Mouse (Mus musculus) forebrain, embryonic 10.5 days (tissue): ENCODE measurements around the gene Ankrd35. TPM values are rescaled to one million over a fixed set of nuclear protein-coding genes. Genes with fewer than 3 reads are reported as not detected.

ENCODE experiments used
- DNase-seq: peaks from one replicate; pipeline ENCODE4 v3.0.0-alpha.2; 2017; ENCODE audit warnings: low spot score; ENCODE audit errors: extremely low spot score
- H3K27ac ChIP-seq: fragments of 300-500 bp; sonication (generic); 2 replicates; pipeline ENCODE4 v1.5.1; 2016; ENCODE audit warnings: mild to moderate bottlenecking
- H3K27me3 ChIP-seq: fragments of 300-500 bp; sonication (generic); 2 replicates; pipeline ENCODE4 v1.6.1; 2016; ENCODE audit warnings: mild to moderate bottlenecking; ENCODE audit not compliant: poor library complexity, severe bottlenecking
- H3K36me3 ChIP-seq: fragments of 300-500 bp; sonication (generic); replicated peaks from 2 replicates; pipeline ENCODE4 v1.6.1; 2016; ENCODE audit warnings: mild to moderate bottlenecking, moderate library complexity
- H3K4me1 ChIP-seq: fragments of 300-500 bp; sonication (generic); 2 replicates; pipeline ENCODE4 v1.6.1; 2016
- H3K4me3 ChIP-seq: fragments of 300-500 bp; sonication (generic); 2 replicates; pipeline ENCODE4 v1.5.1; 2016; ENCODE audit warnings: mild to moderate bottlenecking, moderate library complexity
- H3K9me3 ChIP-seq: fragments of 300-500 bp; sonication (generic); 2 replicates; pipeline ENCODE4 v1.6.1; 2016; ENCODE audit warnings: mild to moderate bottlenecking, moderate library complexity
- WGBS: fragments of 180-500 bp; shearing (Covaris S2); methylation state at CpG from one replicate; pipeline ENCODE4 v1.1.7; 2016; 5-methylcytosine and 5-hydroxymethylcytosine counted together
- polyA plus RNA-seq: library from polyadenylated mRNA; unstranded; fragments of >200 nt; fragmentation: Nextera tagmentation; extraction: Ambion mirVana; gene quantifications from 2 replicates; pipeline ENCODE4 v1.2.1, GENCODE M21; 2016

The Ankrd35 gene
- polyA plus RNA-seq, result 0.06 and 0.09 TPM in 2 replicates

- Histone ChIP-seq H3K4me3 (peak within 1 kb of the TSS; percentile 53), H3K9me3 (no peaks in the 10 kb centered on the region), H3K36me3 (no peaks in the 10 kb centered on the region), H3K27me3 (peaks cover 21% of the 10 kb centered on the region), H3K4me1 (peaks cover 18% of the 10 kb centered on the region), H3K27ac (0 out of 2 replicates have a peak within 1 kb of the TSS, but pooled peaks have one; percentile 35)
- peak; percentile 82 for DNase-seq
- 5% methylated on average over 35 of the region's 35 CpGs for WGBS
These were observed at the start of gene Ankrd35 for GRCm38 (mm10) chr3:96669727-96670468. TSS of gene Ankrd35 (plus strand) at chr3:96670131.

DNA sequence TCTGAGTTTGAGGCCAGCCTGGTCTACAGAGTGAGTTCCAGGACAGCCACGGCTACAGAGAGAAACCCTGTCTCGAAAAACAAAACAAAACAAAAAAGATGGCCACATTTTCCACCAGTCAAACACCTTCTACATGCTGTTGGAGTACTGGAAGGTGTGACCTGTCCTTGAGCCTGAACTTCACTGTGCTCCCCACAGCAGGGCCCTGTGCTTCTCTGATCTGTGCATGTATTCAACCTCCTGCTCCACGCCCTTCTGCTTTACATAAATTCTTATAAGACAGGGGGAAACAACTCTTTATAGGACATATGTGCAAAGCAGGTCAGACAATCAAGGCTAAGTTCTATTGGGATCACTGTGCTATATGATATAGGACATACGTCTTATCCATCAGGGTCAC is 46.7 kb upstream of the Ankrd35 start:
- Histone ChIP-seq H3K4me3 (no peak overlapping the region), H3K36me3 (peaks cover 81% of the 10 kb centered on the region), H3K27ac (no peak overlapping the region), H3K4me1 (no peaks in the 10 kb centered on the region), H3K9me3 (no peaks in the 10 kb centered on the region), H3K27me3 (no peaks in the 10 kb centered on the region)
- no peak for DNase-seq
- WGBS, result 90% methylated on average over 4 of the region's 4 CpGs

DNA sequence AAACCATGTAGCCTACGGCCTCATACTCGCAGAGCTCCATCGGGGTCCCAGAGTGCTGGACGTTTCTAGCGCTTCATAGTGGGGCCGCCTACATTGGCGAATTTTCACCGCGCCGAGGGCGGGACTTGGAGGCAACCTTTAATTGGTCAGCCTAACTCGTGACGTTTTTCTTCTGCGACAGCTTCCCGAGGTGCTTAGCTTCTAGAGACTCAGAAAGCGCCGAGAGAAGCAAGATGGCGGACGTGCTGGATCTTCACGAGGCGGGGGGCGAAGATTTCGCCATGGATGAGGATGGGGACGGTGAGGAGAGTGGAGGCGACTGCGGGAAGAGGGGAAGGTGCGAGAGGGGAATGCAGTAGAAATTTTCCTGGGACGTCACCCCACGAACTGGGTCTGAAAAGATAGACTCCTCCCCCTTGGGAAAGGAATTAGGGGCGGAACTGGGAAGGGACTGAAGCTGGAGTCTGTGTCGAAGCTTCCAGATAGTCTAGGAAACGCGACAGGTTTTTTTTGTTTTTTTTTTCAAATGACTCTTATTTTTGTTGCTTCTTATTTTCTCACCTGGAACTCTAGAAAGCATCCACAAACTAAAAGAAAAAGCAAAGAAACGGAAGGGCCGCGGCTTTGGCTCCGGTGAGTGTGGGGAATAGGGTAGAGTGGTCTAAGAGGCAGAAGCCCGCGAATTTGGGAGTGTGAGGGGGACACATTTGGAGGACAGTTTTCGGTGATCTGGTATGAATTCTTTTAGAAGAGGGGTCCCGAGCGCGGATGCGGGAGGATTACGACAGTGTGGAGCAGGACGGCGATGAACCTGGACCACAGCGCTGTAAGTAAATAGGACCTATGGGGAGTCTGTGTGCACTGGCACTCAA is 40.0 kb upstream of the Ankrd35 start, which contains the start of gene Rbm8a:
Gene Rbm8a, plus strand, starts transcription at position 205 of the 872 bp plus-strand sequence.
- peaks cover 26% of the 10 kb centered on the region for H3K4me1 ChIP-seq
- peak within 1 kb of the TSS; percentile 77 for H3K4me3 ChIP-seq
- DNase-seq, result peak; percentile 97
- H3K27me3 ChIP-seq, result no peaks in the 10 kb centered on the region
- H3K9me3 ChIP-seq, result no peaks in the 10 kb centered on the region
- H3K27ac ChIP-seq, result peak within 1 kb of the TSS; percentile 95
- WGBS, result under 1% methylated on average over 48 of the region's 48 CpGs
- H3K36me3 ChIP-seq, result peaks cover 58% of the 10 kb centered on the region

GRCm38 (mm10) chr3:96632058-96632457 is 37.9 kb upstream of the Ankrd35 start:
- H3K9me3 ChIP-seq, result no peaks in the 10 kb centered on the region
- H3K4me3 ChIP-seq, result no peak overlapping the region
- H3K27ac ChIP-seq, result no peak overlapping the region
- H3K4me1 ChIP-seq, result peaks cover 44% of the 10 kb centered on the region
- DNase-seq, result no peak
- no peaks in the 10 kb centered on the region for H3K27me3 ChIP-seq
- H3K36me3 ChIP-seq, result peaks cover 45% of the 10 kb centered on the region

DNA sequence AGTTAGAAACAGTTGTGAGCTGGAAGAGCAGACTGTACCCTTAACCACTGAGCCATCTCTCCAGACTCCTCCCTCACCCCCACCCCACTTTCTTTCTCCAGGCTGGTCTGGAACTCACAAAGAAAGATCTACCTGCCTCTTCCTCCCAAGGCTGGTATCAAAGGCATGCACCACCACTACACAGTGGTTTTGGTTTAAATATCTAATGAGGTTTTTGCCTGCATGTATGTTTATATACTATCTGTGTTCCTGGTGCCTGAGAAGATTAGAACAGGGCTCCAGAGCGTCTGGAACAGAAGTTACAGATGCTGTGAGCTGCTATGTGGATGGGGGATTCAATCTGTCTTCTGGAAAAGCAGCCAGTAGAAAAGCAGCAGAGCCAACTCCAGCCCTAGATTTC is 35.9 kb upstream of the Ankrd35 start:
- Histone ChIP-seq H3K27me3 (no peaks in the 10 kb centered on the region), H3K4me3 (no peak overlapping the region), H3K27ac (no peak overlapping the region), H3K4me1 (peaks cover 41% of the 10 kb centered on the region), H3K9me3 (no peaks in the 10 kb centered on the region), H3K36me3 (peaks cover 54% of the 10 kb centered on the region)
- WGBS, result 88% methylated on average over 1 of the region's 1 CpGs
- DNase-seq, result no peak

GRCm38 (mm10) chr3:96634928-96635879 is 34.7 kb upstream of the Ankrd35 start, which contains the start of the genes Pex11b and Gm42957:
TSS of gene Pex11b (plus strand) at chr3:96635376.
TSS of gene Gm42957 (plus strand) at chr3:96635474.
- WGBS, result 2% methylated on average over 60 of the region's 60 CpGs
- H3K4me1 ChIP-seq, result peaks cover 37% of the 10 kb centered on the region
- H3K36me3 ChIP-seq, result peaks cover 66% of the 10 kb centered on the region
- H3K27me3 ChIP-seq, result no peaks in the 10 kb centered on the region
- peak within 1 kb of the TSS; percentile 94 for H3K4me3 ChIP-seq
- H3K9me3 ChIP-seq, result no peaks in the 10 kb centered on the region
- peak; percentile 75 for DNase-seq
- peak within 1 kb of the TSS; percentile 94 for H3K27ac ChIP-seq

DNA sequence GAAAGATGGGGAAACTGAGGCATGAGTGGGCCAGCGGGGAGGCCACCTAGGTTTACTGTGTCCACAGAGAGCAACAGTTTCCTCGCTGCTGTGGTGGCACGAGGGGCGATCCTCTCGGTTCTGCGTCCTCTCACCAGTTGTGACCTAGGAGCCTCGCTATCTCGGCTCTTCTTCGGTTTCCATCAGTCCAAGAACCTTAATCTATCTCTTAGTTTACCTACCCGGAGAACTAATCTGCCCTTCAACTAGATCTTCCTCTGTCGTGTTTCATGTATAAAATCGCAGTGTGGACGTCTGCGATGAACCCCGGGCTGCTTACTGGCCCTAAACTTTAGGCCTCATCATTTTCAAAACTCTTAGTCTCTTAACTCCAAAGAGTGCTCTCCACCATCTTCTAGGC is 34.0 kb upstream of the Ankrd35 start:
- Histone ChIP-seq H3K36me3 (peaks cover 67% of the 10 kb centered on the region), H3K4me1 (peaks cover 32% of the 10 kb centered on the region), H3K27ac (peak overlapping the region; percentile 94), H3K27me3 (no peaks in the 10 kb centered on the region), H3K9me3 (no peaks in the 10 kb centered on the region), H3K4me3 (peak overlapping the region; percentile 94)
- no peak for DNase-seq
- 13% methylated on average over 15 of the region's 15 CpGs for WGBS

DNA sequence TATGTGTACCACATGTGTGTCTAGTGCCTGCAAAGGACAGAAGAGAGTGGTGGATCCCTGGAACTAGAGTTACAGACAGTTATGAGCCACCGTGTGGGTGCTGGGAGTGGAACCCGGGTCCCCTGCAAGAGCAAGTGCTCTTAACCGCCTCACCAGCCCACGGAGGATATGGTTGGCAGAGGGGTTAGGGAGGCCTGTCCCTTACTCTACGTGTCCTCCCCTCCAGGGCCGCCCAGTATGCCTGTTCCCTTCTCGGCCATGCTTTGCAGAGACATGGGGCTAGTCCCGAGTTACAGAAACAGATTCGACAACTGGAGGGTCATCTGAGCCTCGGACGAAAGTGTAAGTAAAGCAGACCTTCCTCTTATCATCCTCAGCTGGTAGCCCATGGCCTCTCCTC is 33.5 kb upstream of the Ankrd35 start:
- Histone ChIP-seq H3K4me3 (peak overlapping the region; percentile 94), H3K9me3 (no peaks in the 10 kb centered on the region), H3K27me3 (no peaks in the 10 kb centered on the region), H3K4me1 (peaks cover 27% of the 10 kb centered on the region), H3K36me3 (peaks cover 67% of the 10 kb centered on the region), H3K27ac (peak overlapping the region; percentile 94; the same call in 1 of the 2 replicates)
- no peak for DNase-seq
- WGBS, result 71% methylated on average over 11 of the region's 11 CpGs

- WGBS, result 74% methylated on average over 1 of the region's 1 CpGs
- peaks cover 57% of the 10 kb centered on the region for H3K36me3 ChIP-seq
These were observed 30.7 kb upstream of the Ankrd35 start for GRCm38 (mm10) chr3:96639219-96639618.

DNA sequence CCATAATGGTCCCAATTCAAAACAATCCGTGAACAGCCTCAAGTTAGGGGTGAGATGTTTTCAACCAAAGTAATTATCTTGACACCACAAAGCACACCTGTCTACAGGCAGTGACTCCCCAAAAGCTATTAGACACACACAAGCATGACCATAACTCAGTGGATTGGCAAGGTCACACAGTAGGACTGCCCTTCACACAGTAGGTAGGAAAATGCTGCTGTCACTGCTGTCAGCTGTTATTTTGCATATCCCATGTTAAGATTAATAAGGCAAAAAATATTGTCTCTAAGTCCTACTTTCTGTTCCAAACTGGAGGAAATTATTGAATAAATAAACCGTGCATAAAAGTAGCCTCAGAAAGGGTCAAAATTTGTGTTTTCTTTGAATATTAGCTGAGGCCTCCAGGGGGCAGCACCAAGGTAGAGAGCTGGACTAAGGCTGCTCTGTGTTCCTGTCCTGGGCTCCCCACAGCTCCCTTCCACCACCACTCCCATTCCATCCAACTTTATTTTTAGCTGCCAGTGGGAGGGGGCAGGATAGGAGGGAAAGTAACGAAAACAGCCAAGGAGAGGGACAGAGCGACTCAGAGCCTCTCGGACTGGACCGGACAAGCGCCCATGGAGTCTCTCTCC is 24.8 kb upstream of the Ankrd35 start, which contains the start of gene Itga10:
Gene Itga10, plus strand, starts transcription at position 567 of the 632 bp plus-strand sequence.
- Histone ChIP-seq H3K4me3 (no peak within 1 kb of the TSS), H3K9me3 (no peaks in the 10 kb centered on the region), H3K27ac (no peak within 1 kb of the TSS), H3K36me3 (peaks cover 39% of the 10 kb centered on the region), H3K4me1 (no peaks in the 10 kb centered on the region), H3K27me3 (no peaks in the 10 kb centered on the region)
- no peak for DNase-seq
- 69% methylated on average over 7 of the region's 7 CpGs for WGBS

More at GRCm38 (mm10) chr3:96639219-96639618, 30.7 kb upstream of the Ankrd35 start:
- Histone ChIP-seq H3K27ac (no peak overlapping the region), H3K4me3 (no peak overlapping the region), H3K27me3 (no peaks in the 10 kb centered on the region), H3K9me3 (no peaks in the 10 kb centered on the region), H3K4me1 (peaks cover 27% of the 10 kb centered on the region)
- DNase-seq, result peak; percentile 55

GRCm38 (mm10) chr3:96647365-96647764 is 22.6 kb upstream of the Ankrd35 start:
- WGBS, result 82% methylated on average over 3 of the region's 3 CpGs
- H3K36me3 ChIP-seq, result peaks cover 34% of the 10 kb centered on the region
- no peak for DNase-seq

More at GRCm38 (mm10) chr3:96647365-96647764, 22.6 kb upstream of the Ankrd35 start:
- no peaks in the 10 kb centered on the region for H3K4me1 ChIP-seq
- no peak overlapping the region for H3K4me3 ChIP-seq
- no peaks in the 10 kb centered on the region for H3K27me3 ChIP-seq
- no peak overlapping the region for H3K27ac ChIP-seq
- H3K9me3 ChIP-seq, result no peaks in the 10 kb centered on the region
